Mouse (Mus musculus): Measurements from ENCODE around the gene Gm20503.

DNA sequence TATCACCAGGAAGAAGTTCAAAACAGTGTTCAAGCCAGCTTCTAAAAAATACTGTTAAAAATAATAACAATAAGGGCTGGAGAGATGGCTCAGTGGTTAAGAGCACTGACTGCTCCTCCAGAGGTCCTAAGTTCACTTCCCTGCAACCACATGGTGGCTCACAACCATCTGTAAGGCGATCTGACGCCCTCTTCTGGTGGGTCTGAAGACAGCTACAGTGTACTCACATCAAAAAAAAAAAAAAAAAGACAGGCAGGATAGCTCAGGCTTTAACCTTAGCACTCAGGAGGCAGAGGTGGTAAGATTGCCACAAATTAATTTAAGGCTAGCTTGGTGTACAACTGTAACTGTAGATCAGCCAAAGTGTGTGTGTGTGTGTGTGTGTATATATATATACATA is 2.4 kb upstream of the Gm20503 start:
- peak; percentile 27; the same call in 1 of the 2 replicates for TF ChIP-seq CTCF (conservative IDR thresholded peaks at IDR 0.05; ENCODE audit: low read length)
- TF ChIP-seq NANOG (IDR thresholded peaks at IDR 0.05; ENCODE audit: borderline replicate concordance, low read length), result no peak
- no peak for TF ChIP-seq POU5F1 (IDR thresholded peaks at IDR 0.05; ENCODE audit: borderline replicate concordance, low read length)

Measured in E14TG2a.4 (cell line).